Mouse (Mus musculus) lung, postnatal 0 days (tissue): ENCODE results near the gene Terb1.

Experiments used
- CTCF ChIP-seq: IDR thresholded peaks from 2 replicates; pipeline ENCODE4 v1.5.1; 2016; ENCODE audit warnings: antibody characterized with exemption, mild to moderate bottlenecking
- EP300 ChIP-seq: IDR thresholded peaks from 2 replicates; pipeline ENCODE4 v1.6.1; 2016; ENCODE audit warnings: antibody characterized with exemption, mild to moderate bottlenecking, control low read depth

DNA sequence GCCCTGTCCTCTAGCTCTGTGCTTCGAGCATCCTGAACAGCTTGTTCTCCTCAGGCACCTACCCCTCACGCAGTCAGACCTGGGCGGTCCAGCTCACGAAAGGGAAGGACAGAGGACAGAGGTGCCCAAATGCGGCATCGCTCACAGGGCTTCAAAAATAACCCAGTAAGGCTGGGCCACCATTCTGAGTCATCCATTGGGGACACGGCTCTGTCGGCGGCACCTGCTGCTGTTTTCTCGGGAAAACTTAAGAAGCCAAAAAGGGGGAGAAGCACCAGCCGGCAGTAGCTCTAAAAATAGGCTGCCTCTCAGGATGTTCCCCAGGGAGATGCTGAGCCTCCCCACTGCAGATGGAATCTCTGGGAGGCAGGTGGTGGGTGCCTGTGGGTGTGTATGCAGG is 32.5 kb upstream of the Terb1 start:
- no peak for TF ChIP-seq EP300
- TF ChIP-seq CTCF: no peak
